Mouse (Mus musculus) heart, postnatal 0 days (tissue): ENCODE data around the gene Wdr4. TPM values are rescaled to one million over a fixed set of nuclear protein-coding genes. Genes with fewer than 3 reads are reported as not detected.
A peak's percentile ranks its signal among the peaks of the same experiment; 100 is the strongest.

Source experiments
- ATAC-seq: fragments of 200-750 bp; cut with Nextera tagmentation; 2 replicates; pipeline ENCODE4 v1.8.0; 2017; ENCODE audit warnings: low read depth, moderate number of reproducible peaks, moderate library complexity; ENCODE audit not compliant: insufficient read depth
- DNase-seq: peaks from one replicate; pipeline ENCODE4 v3.0.0-alpha.2; 2016; ENCODE audit warnings: low spot score
- H3K27ac ChIP-seq: fragments of 300-500 bp; sonication (generic); 2 replicates; pipeline ENCODE4 v1.5.1; 2014; ENCODE audit warnings: low read depth, mild to moderate bottlenecking
- H3K27me3 ChIP-seq: fragments of 300-500 bp; sonication (generic); 2 replicates; pipeline ENCODE4 v1.6.1; 2014; ENCODE audit warnings: low read length, mixed read lengths; ENCODE audit not compliant: control insufficient read depth, insufficient read depth
- H3K36me3 ChIP-seq: fragments of 300-500 bp; sonication (generic); replicated peaks from 2 replicates; pipeline ENCODE4 v1.6.1; 2014; ENCODE audit warnings: low read length, mixed read lengths; ENCODE audit not compliant: control insufficient read depth, insufficient read depth
- H3K4me1 ChIP-seq: fragments of 300-500 bp; sonication (generic); 2 replicates; pipeline ENCODE4 v1.6.1; 2014; ENCODE audit warnings: antibody characterized with exemption; ENCODE audit not compliant: control insufficient read depth, insufficient read depth
- H3K4me2 ChIP-seq: fragments of 300-500 bp; sonication (generic); 2 replicates; pipeline ENCODE4 v1.6.1; 2014; ENCODE audit warnings: low read depth, mild to moderate bottlenecking, low read length, moderate library complexity
- H3K4me3 ChIP-seq: fragments of 300-500 bp; sonication (generic); 2 replicates; pipeline ENCODE4 v1.5.1; 2014; ENCODE audit warnings: low read depth, low read length
- H3K9ac ChIP-seq: fragments of 300-500 bp; sonication (generic); replicated peaks from 2 replicates; pipeline ENCODE4 v1.6.1; 2014; ENCODE audit warnings: low read depth, low read length, mixed read lengths
- H3K9me3 ChIP-seq: fragments of 300-500 bp; sonication (generic); replicated peaks from 2 replicates; pipeline ENCODE4 v1.6.1; 2016; ENCODE audit warnings: low read length; ENCODE audit not compliant: control insufficient read depth
- CTCF ChIP-seq: IDR thresholded peaks from 2 replicates; pipeline ENCODE4 v1.5.1; 2016; ENCODE audit warnings: antibody characterized with exemption, control low read depth, low read depth
- EP300 ChIP-seq: IDR thresholded peaks from 2 replicates; pipeline ENCODE4 v1.6.1; 2016; ENCODE audit warnings: antibody characterized with exemption, low read depth
- WGBS: fragments of 180-500 bp; shearing (Covaris S2); extraction: QIAGEN DNeasy Blood & Tissue Kit; methylation state at CpG from one replicate; pipeline ENCODE4 v1.1.7; 2014; 5-methylcytosine and 5-hydroxymethylcytosine counted together
- polyA plus RNA-seq: library from polyadenylated mRNA; unstranded; fragments of >200 nt; fragmentation: Nextera tagmentation; extraction: Ambion mirVana; gene quantifications from 2 replicates; pipeline ENCODE4 v1.2.1, GENCODE M21; 2015
- total RNA-seq: library from RNA; depleted of rRNA; stranded (reverse); fragments of >200 nt; gene quantifications from 2 replicates; pipeline ENCODE4 v1.2.3, GENCODE M21; 2014; ENCODE audit warnings: low replicate concordance

The Wdr4 gene
- total and polyA plus RNA-seq, 2 experiments from 2014 or later, result 10.4 to 30.8 TPM

DNA sequence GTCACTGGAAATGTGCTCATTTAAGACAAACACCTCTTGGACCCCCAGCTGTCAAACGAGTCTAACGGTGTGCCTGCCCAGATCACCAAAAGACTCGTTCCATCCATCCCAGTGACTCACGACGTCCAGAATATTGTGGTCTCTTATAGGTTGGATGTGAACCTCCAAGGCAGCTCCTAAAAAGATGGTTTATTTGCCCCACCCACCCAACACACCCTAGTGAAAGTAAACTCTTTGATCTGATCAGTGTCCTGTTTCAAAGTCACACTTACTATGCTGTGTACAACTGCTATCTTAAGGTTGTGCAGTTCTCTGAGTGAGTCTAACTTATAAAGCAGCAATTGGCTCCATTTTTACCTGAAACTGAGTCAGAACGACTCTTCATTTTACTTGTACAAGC is 7.2 kb downstream of the Wdr4 start:
- WGBS, result 17% methylated on average over 6 of the region's 6 CpGs

DNA sequence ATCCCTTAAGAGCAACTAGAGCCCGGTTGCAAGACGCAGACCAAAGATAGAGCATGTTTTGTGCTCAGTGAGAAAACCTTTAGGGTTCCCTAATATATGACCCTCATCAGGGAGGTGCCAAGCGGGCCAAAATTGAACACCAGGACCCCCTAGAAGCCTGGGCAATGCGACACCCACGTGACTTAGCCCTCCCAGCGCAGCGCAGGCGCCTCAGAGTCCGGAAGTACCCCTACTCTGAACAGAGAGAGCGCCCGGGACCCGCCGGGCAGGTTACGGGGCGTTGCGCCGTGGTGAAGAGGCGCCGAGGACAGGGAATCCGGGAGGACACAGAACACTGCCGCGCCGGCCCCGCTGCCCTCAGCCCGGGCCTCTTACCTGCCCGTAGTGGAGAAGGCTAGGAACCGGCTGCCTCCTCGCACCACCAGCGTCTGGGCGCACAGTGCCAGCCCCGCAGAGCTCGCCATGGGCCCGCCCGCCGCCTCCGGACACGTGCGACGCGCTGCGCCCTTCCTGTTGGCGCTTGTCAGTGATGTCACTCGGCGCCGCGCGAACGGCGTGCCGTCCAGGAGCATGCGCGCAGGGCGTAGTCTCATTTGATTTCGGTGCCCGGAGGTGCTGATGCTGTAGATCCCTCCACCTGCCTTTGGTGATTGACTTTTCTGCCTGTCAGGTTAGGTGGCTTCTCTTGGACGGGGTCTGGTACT is 7.8 kb downstream of the Wdr4 start:
- under 1% methylated on average over 55 of the region's 56 CpGs for WGBS
- TF ChIP-seq EP300 (no peak), CTCF (no peak)
- ATAC-seq (peak; percentile 97), DNase-seq (peak; percentile 87)
- H3K4me3 ChIP-seq, result peak overlapping the region; percentile 95
- no peaks in the 10 kb centered on the region for H3K9me3 ChIP-seq
- H3K27ac ChIP-seq, result peak overlapping the region; percentile 86
- peak overlapping the region; percentile 79 for H3K9ac ChIP-seq
- H3K4me2 ChIP-seq, result peak overlapping the region; percentile 98
- H3K4me1 ChIP-seq, result peaks cover 12% of the 10 kb centered on the region
- peaks cover 22% of the 10 kb centered on the region for H3K36me3 ChIP-seq
- no peaks in the 10 kb centered on the region for H3K27me3 ChIP-seq

More for the DNA sequence above, 7.2 kb downstream of the Wdr4 start:
- H3K4me3 ChIP-seq, result peak overlapping the region; percentile 95
- peak overlapping the region; percentile 79 for H3K9ac ChIP-seq
- H3K36me3 ChIP-seq, result peaks cover 16% of the 10 kb centered on the region
- no peaks in the 10 kb centered on the region for H3K9me3 ChIP-seq
- peak overlapping the region; percentile 86 for H3K27ac ChIP-seq
- DNase-seq, result no peak
- H3K4me2 ChIP-seq, result peak overlapping the region; percentile 98
- ATAC-seq, result 0 out of 2 replicates have a peak, but pooled peaks have one; percentile 2
- H3K27me3 ChIP-seq, result no peaks in the 10 kb centered on the region
- peaks cover 12% of the 10 kb centered on the region for H3K4me1 ChIP-seq
- no peak for TF ChIP-seq EP300
- no peak for TF ChIP-seq CTCF

DNA sequence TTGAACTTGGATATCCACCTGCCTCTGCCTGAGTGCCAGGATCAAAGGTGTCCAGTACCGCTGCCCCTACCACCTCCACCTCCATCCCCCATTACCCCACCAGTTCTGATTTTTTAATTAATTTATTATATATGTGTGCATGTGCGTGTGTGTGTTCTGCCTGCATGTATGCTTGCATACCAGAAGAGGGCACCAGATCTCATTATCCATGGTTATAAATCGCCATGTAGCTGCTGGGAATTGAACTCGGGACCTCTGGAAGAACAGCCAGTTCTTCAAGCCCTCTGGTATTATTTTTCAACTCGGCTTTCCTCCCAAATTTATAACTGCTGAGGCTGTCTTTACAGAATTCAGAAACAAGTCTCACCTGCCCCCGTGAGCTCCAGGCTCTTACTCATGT is 8.8 kb downstream of the Wdr4 start:
- peak overlapping the region; percentile 98 for H3K4me2 ChIP-seq
- no peaks in the 10 kb centered on the region for H3K27me3 ChIP-seq
- H3K9ac ChIP-seq, result no peak overlapping the region
- no peak for ATAC-seq
- no peaks in the 10 kb centered on the region for H3K9me3 ChIP-seq
- no peak for DNase-seq
- H3K36me3 ChIP-seq, result peaks cover 25% of the 10 kb centered on the region
- H3K4me1 ChIP-seq, result peaks cover 12% of the 10 kb centered on the region
- no peak overlapping the region for H3K27ac ChIP-seq
- H3K4me3 ChIP-seq, result peak overlapping the region; percentile 95
- TF ChIP-seq CTCF (no peak), EP300 (no peak)
- 97% methylated on average over 6 of the region's 6 CpGs for WGBS

DNA sequence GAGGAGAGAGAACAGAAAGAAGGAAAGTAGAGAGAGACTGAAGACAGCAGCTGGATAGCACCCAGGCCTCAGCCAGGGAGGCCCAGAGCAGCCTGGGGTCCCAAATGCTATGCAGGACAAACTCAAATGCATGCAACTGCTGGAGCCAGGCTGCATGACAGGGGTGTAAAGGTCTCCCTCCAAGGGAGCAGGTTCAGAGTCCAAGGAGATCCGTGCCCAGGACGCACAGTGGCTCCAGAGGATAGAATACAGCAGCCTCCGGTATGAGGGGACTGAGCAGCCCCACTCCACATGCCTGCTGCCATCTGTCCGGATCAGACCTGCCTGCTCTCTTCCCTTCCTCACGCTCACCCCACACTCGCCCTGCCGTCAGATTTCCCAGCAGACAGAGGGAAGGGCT is 13.5 kb downstream of the Wdr4 start:
- WGBS, result 85% methylated on average over 7 of the region's 7 CpGs
- Histone ChIP-seq H3K4me3 (no peak overlapping the region), H3K36me3 (peaks cover 44% of the 10 kb centered on the region), H3K4me1 (peaks cover under 1% of the 10 kb centered on the region; the same call in 1 of the 2 replicates), H3K27me3 (no peaks in the 10 kb centered on the region), H3K27ac (no peak overlapping the region), H3K9ac (no peak overlapping the region), H3K4me2 (no peak overlapping the region), H3K9me3 (no peaks in the 10 kb centered on the region)
- no peak for ATAC-seq
- DNase-seq, result no peak
- TF ChIP-seq EP300, result no peak
- no peak for TF ChIP-seq CTCF

DNA sequence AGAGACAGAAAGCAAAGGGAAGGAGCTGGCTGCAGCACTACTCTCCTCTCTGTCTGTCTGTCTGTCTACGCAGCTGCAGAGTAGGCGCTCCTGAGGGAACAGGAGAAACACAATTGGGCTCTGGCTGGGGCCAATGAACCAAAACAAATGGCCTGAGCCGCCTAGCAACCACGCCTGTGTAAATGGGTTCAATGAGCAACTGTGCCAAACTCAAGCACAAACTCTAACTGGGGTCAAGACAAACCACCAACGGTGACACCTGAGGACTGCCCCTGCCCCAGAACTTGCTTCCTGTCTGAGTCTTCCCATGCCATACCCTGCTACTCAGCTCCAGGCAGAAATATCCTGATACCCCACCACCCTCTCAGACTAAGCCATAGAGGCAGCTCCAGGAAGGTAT is 14.8 kb downstream of the Wdr4 start:
- H3K4me2 ChIP-seq, result no peak overlapping the region
- no peaks in the 10 kb centered on the region for H3K4me1 ChIP-seq
- H3K36me3 ChIP-seq, result peaks cover 57% of the 10 kb centered on the region
- H3K9ac ChIP-seq, result no peak overlapping the region
- 90% methylated on average over 5 of the region's 5 CpGs for WGBS
- ATAC-seq, result no peak
- no peak overlapping the region for H3K27ac ChIP-seq
- DNase-seq, result no peak
- H3K9me3 ChIP-seq, result no peaks in the 10 kb centered on the region
- H3K4me3 ChIP-seq, result no peak overlapping the region
- TF ChIP-seq EP300 (no peak), CTCF (no peak)
- H3K27me3 ChIP-seq, result no peaks in the 10 kb centered on the region

DNA sequence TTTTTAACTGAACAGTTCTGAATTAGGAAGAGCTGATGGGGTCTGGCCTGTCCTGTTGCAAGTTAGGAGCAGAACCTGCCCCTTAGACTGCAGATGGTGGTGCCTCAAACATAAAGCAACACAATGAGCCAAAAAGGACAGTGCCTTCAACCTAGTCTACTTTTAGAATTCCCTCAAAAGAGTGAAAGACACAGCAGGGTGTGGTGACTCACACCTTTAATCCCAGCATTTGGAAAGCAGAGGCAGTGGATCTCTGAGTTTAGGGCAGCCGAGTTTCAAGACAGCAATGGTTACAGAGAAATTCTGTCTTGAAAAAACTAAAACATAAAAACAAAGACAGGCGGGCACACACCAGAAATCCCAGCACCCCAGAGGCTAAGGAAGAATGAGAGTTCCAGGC is 15.8 kb downstream of the Wdr4 start:
- WGBS, result 92% methylated on average over 2 of the region's 2 CpGs
- H3K27ac ChIP-seq, result no peak overlapping the region
- H3K36me3 ChIP-seq, result peaks cover 62% of the 10 kb centered on the region
- ATAC-seq (no peak), DNase-seq (no peak)
- H3K4me1 ChIP-seq, result no peaks in the 10 kb centered on the region
- no peak overlapping the region for H3K4me2 ChIP-seq
- no peak overlapping the region for H3K4me3 ChIP-seq
- TF ChIP-seq CTCF, result no peak
- no peak for TF ChIP-seq EP300
- no peaks in the 10 kb centered on the region for H3K9me3 ChIP-seq
- no peak overlapping the region for H3K9ac ChIP-seq
- H3K27me3 ChIP-seq, result no peaks in the 10 kb centered on the region
